Mouse (Mus musculus): Measurements from ENCODE around the gene Bad. TPM values are rescaled to one million over a fixed set of nuclear protein-coding genes. Genes with fewer than 3 reads are reported as not detected.
A peak's percentile ranks its signal among the peaks of the same experiment; 100 is the strongest.

Bad gene
- polyA plus RNA-seq, 1 experiment from 2014 or later = 77.0 TPM

- Histone ChIP-seq H3K4me1 (ENCODE audit: control insufficient read depth, insufficient read depth, low read length) (peaks cover 32% of the 10 kb centered on the region), H3K36me3 (ENCODE audit: control insufficient read depth, insufficient read depth, low read length) (peaks cover 25% of the 10 kb centered on the region), H3K4me3 (ENCODE audit: low read depth, low read length) (peak within 1 kb of the TSS; percentile 55), H3K27me3 (replicated peaks; ENCODE audit: control insufficient read depth, insufficient read depth, low read length) (no peaks in the 10 kb centered on the region), H3K9ac (ENCODE audit: low read length) (peak within 1 kb of the TSS; percentile 78), H3K27ac (ENCODE audit: low read depth, low read length) (peak within 1 kb of the TSS; percentile 97), H3K9me3 (replicated peaks; ENCODE audit: control insufficient read depth, low read length) (no peaks in the 10 kb centered on the region), H3K4me2 (ENCODE audit: low read length) (peak within 1 kb of the TSS; percentile 84)
- WGBS = under 1% methylated on average over 66 of the region's 84 CpGs
- DNase-seq (ENCODE audit: low spot score) (peak; percentile 93), ATAC-seq (peak; percentile 71)
Measured at GRCm38 (mm10) chr19:6974211-6975205, 32.8 kb downstream of the Bad start, which contains the start of gene Ppp1r14b. TSS of gene Ppp1r14b (plus strand) at chr19:6974968.

GRCm38 (mm10) chr19:6975537-6976521 lies 34.2 kb downstream of the Bad start, which contains the start of gene Plcb3:
TSS of gene Plcb3 (minus strand) at chr19:6976470.
- Histone ChIP-seq H3K36me3 (ENCODE audit: control insufficient read depth, insufficient read depth, low read length) (peaks cover 25% of the 10 kb centered on the region), H3K9ac (ENCODE audit: low read length) (peak within 1 kb of the TSS; percentile 78), H3K27ac (ENCODE audit: low read depth, low read length) (peak within 1 kb of the TSS; percentile 97), H3K4me3 (ENCODE audit: low read depth, low read length) (peak within 1 kb of the TSS; percentile 55), H3K4me1 (ENCODE audit: control insufficient read depth, insufficient read depth, low read length) (peaks cover 23% of the 10 kb centered on the region), H3K9me3 (replicated peaks; ENCODE audit: control insufficient read depth, low read length) (no peaks in the 10 kb centered on the region), H3K27me3 (replicated peaks; ENCODE audit: control insufficient read depth, insufficient read depth, low read length) (no peaks in the 10 kb centered on the region), H3K4me2 (ENCODE audit: low read length) (peak within 1 kb of the TSS; percentile 84)
- DNase-seq (ENCODE audit: low spot score) (peak; percentile 92), ATAC-seq (peak; percentile 4; the same call in 1 of the 2 replicates)
- WGBS = under 1% methylated on average over 16 of the region's 16 CpGs

GRCm38 (mm10) chr19:6977759-6978638 lies 36.3 kb downstream of the Bad start:
- H3K27ac ChIP-seq (ENCODE audit: low read depth, low read length) = peak overlapping the region; percentile 91; the same call in 1 of the 2 replicates
- ATAC-seq (no peak), DNase-seq (ENCODE audit: low spot score) (no peak)
- no peak overlapping the region; the same call in 1 of the 2 replicates for H3K4me3 ChIP-seq (ENCODE audit: low read depth, low read length)
- no peaks in the 10 kb centered on the region for H3K27me3 ChIP-seq (replicated peaks; ENCODE audit: control insufficient read depth, insufficient read depth, low read length)
- peaks cover 31% of the 10 kb centered on the region for H3K36me3 ChIP-seq (ENCODE audit: control insufficient read depth, insufficient read depth, low read length)
- peak overlapping the region; percentile 78 for H3K4me2 ChIP-seq (ENCODE audit: low read length)
- no peaks in the 10 kb centered on the region for H3K9me3 ChIP-seq (replicated peaks; ENCODE audit: control insufficient read depth, low read length)
- peaks cover 26% of the 10 kb centered on the region for H3K4me1 ChIP-seq (ENCODE audit: control insufficient read depth, insufficient read depth, low read length)
- WGBS = 81% methylated on average over 13 of the region's 13 CpGs
- peak overlapping the region; percentile 79 for H3K9ac ChIP-seq (ENCODE audit: low read length)

GRCm38 (mm10) chr19:6978639-6978974 lies 36.9 kb downstream of the Bad start:
- Histone ChIP-seq H3K4me1 (ENCODE audit: control insufficient read depth, insufficient read depth, low read length) (peaks cover 26% of the 10 kb centered on the region), H3K9me3 (replicated peaks; ENCODE audit: control insufficient read depth, low read length) (no peaks in the 10 kb centered on the region), H3K36me3 (ENCODE audit: control insufficient read depth, insufficient read depth, low read length) (peaks cover 34% of the 10 kb centered on the region), H3K4me3 (ENCODE audit: low read depth, low read length) (peak overlapping the region; percentile 64), H3K27me3 (replicated peaks; ENCODE audit: control insufficient read depth, insufficient read depth, low read length) (no peaks in the 10 kb centered on the region), H3K9ac (ENCODE audit: low read length) (peak overlapping the region; percentile 79), H3K4me2 (ENCODE audit: low read length) (peak overlapping the region; percentile 78), H3K27ac (ENCODE audit: low read depth, low read length) (peak overlapping the region; percentile 91; the same call in 1 of the 2 replicates)
- 55% methylated on average over 3 of the region's 3 CpGs for WGBS
- DNase-seq (ENCODE audit: low spot score) (no peak), ATAC-seq (no peak)

GRCm38 (mm10) chr19:6979001-6979479 lies 37.4 kb downstream of the Bad start:
- Histone ChIP-seq H3K4me2 (ENCODE audit: low read length) (peak overlapping the region; percentile 78), H3K27ac (ENCODE audit: low read depth, low read length) (peak overlapping the region; percentile 91), H3K27me3 (replicated peaks; ENCODE audit: control insufficient read depth, insufficient read depth, low read length) (no peaks in the 10 kb centered on the region), H3K9ac (ENCODE audit: low read length) (peak overlapping the region; percentile 79), H3K36me3 (ENCODE audit: control insufficient read depth, insufficient read depth, low read length) (peaks cover 36% of the 10 kb centered on the region), H3K4me1 (ENCODE audit: control insufficient read depth, insufficient read depth, low read length) (peaks cover 26% of the 10 kb centered on the region), H3K9me3 (replicated peaks; ENCODE audit: control insufficient read depth, low read length) (no peaks in the 10 kb centered on the region), H3K4me3 (ENCODE audit: low read depth, low read length) (peak overlapping the region; percentile 64)
- ATAC-seq = no peak
- peak; percentile 31 for DNase-seq (ENCODE audit: low spot score)
- WGBS = 11% methylated on average over 11 of the region's 11 CpGs

GRCm38 (mm10) chr19:6979486-6980380 lies 38.1 kb downstream of the Bad start:
- peak overlapping the region; percentile 79 for H3K9ac ChIP-seq (ENCODE audit: low read length)
- H3K9me3 ChIP-seq (replicated peaks; ENCODE audit: control insufficient read depth, low read length) = no peaks in the 10 kb centered on the region
- H3K4me3 ChIP-seq (ENCODE audit: low read depth, low read length) = peak overlapping the region; percentile 64
- peak overlapping the region; percentile 78 for H3K4me2 ChIP-seq (ENCODE audit: low read length)
- peaks cover 26% of the 10 kb centered on the region for H3K4me1 ChIP-seq (ENCODE audit: control insufficient read depth, insufficient read depth, low read length)
- ATAC-seq (peak; percentile 87), DNase-seq (ENCODE audit: low spot score) (peak; percentile 99)
- no peaks in the 10 kb centered on the region for H3K27me3 ChIP-seq (replicated peaks; ENCODE audit: control insufficient read depth, insufficient read depth, low read length)
- WGBS = under 1% methylated on average over 56 of the region's 59 CpGs
- peaks cover 38% of the 10 kb centered on the region for H3K36me3 ChIP-seq (ENCODE audit: control insufficient read depth, insufficient read depth, low read length)
- H3K27ac ChIP-seq (ENCODE audit: low read depth, low read length) = peak overlapping the region; percentile 91

- peak; percentile 99 for DNase-seq (ENCODE audit: low spot score)
- peak within 1 kb of the TSS; percentile 64 for H3K4me3 ChIP-seq (ENCODE audit: low read depth, low read length)
- no peaks in the 10 kb centered on the region for H3K9me3 ChIP-seq (replicated peaks; ENCODE audit: control insufficient read depth, low read length)
- 1% methylated on average over 38 of the region's 38 CpGs for WGBS
- H3K9ac ChIP-seq (ENCODE audit: low read length) = peak within 1 kb of the TSS; percentile 79
- H3K36me3 ChIP-seq (ENCODE audit: control insufficient read depth, insufficient read depth, low read length) = peaks cover 45% of the 10 kb centered on the region
- ATAC-seq = peak; percentile 88
- peaks cover 26% of the 10 kb centered on the region for H3K4me1 ChIP-seq (ENCODE audit: control insufficient read depth, insufficient read depth, low read length)
- H3K4me2 ChIP-seq (ENCODE audit: low read length) = peak within 1 kb of the TSS; percentile 78
- H3K27me3 ChIP-seq (replicated peaks; ENCODE audit: control insufficient read depth, insufficient read depth, low read length) = no peaks in the 10 kb centered on the region
- H3K27ac ChIP-seq (ENCODE audit: low read depth, low read length) = peak within 1 kb of the TSS; percentile 91
Measured at GRCm38 (mm10) chr19:6980381-6981093, 38.9 kb downstream of the Bad start, which contains the start of gene Fkbp2. TSS of gene Fkbp2 (minus strand) at chr19:6980501.
